Mouse (Mus musculus) erythroblast, adult 5-6 weeks (primary cell): ENCODE results near the gene Hlf. TPM values are rescaled to one million over a fixed set of nuclear protein-coding genes. Genes with fewer than 3 reads are reported as not detected.

Experiments used
- ATAC-seq: replicated peaks from 2 replicates; pipeline ENCODE4 v1.8.0; 2016; ENCODE audit warnings: moderate number of reproducible peaks, mild to moderate bottlenecking, moderate TSS enrichment, inconsistent platforms; ENCODE audit not compliant: poor library complexity, low FRiP score, severe bottlenecking
- total RNA-seq, 2 experiments: library from RNA; stranded (forward) in 1 of 2; stranded (reverse) in 1 of 2; fragments of 150-400 nt in 1 of 2; fragments of 200-764, 138-1000 nt in 1 of 2; gene quantifications; 2 replicates each; pipeline versions ENCODE4 v1.2.3 to v1.2.4; 2015 to 2017; ENCODE audit warnings: low replicate concordance in 2 of 2

Gene Hlf
- total RNA-seq, 2 experiments from 2014 or later: 2.9 to 6.5 TPM

GRCm38 (mm10) chr11:90376436-90376835, 14.3 kb downstream of the Hlf start:
- no peak for ATAC-seq

DNA sequence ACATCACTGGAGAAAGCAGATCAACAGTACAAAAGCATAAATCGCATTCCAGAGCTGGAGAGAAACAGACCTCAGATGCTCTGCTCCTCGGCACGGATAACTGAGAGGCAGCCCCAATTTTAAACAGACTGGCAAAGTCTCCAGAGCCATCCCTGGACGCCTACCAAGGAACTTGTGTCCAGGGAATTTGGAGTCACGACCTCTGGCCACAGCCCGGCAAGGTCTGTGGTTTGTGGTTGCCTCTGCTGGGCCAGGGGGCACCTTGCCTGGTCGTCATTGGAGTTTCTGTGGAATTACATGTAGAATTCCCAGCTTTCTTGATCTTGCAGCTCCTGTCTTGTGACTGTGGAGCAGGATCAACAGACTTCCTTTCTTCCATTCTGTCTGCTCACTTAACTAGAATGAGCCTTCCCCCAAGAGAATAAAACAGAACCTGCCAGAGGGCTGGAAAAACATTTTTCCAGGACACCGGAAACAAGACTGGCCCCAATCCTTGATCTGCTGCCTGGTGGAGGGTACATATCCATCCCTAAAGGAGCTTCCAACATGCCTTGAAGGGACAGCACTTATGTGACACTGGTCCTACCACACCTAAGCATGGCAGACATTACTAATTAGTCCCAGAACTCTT, 19.1 kb downstream of the Hlf start:
- no peak for ATAC-seq

DNA sequence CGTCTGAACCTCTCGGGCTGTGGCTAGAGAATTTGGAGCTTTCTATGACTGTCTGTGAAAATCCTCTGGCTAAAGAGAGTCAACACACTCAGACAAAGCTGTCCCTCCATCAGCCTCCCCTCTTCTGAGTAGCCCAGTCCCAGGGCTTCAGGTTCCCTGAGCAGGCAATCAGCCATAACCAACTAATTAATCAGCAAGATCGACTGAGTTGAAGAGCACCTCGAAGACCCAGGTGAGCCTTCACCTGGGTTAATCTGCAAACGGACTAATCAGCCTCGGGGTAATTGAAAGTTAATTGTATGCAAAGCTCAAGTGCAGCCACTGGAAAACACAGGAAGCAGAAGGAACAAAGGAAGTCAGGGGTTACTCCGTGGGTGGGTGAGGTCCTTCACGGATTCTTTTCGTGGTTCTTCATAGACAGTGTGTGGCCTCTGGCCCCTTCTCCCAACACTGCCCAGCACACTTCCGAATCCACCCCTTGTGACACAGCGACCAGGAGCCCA, 19.9 kb downstream of the Hlf start:
- no peak for ATAC-seq

- ATAC-seq: no peak
Measured at GRCm38 (mm10) chr11:90370367-90370766, 20.3 kb downstream of the Hlf start.

DNA sequence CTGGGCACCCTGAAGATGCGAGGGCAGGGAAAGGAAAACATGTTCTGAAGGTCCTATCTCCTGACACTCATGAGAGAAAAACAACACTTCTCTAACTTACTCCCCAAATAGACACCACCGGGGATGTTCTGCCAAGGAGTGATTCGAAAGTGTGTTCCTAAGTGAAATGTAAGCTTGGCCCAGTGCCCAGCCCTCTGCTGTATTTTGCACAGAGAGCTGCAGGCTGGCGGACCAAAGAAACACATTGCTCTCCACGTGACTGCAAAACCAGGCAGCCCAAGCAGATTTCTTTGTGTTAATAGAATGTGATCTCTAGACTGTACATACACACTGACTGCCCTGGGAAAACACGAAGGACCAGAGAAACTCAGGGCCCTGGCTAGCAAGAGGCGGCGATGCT, 21.1 kb downstream of the Hlf start:
- no peak for ATAC-seq

DNA sequence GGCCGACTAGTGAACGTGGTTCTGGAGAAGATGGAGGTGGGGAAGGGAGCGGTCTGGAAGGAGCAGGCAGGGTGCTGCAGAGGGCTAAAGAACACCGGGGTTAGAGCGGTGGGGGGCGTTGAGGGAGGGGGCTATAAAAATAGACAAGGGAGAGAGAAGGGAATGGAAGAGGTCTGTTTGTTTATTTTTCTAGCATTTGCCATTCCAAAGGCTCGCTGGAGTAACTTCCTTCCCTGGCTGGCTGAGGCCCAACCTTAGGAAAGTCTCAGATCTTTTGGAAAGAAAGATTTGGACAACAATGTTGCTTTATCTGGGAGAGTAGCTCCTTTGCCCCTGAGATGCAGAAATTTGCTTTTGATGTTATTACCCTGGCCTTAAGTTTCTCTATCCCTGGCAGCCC, 21.6 kb downstream of the Hlf start:
- ATAC-seq: no peak

- ATAC-seq: no peak
Measured at GRCm38 (mm10) chr11:90367894-90368860, 22.5 kb downstream of the Hlf start.

DNA sequence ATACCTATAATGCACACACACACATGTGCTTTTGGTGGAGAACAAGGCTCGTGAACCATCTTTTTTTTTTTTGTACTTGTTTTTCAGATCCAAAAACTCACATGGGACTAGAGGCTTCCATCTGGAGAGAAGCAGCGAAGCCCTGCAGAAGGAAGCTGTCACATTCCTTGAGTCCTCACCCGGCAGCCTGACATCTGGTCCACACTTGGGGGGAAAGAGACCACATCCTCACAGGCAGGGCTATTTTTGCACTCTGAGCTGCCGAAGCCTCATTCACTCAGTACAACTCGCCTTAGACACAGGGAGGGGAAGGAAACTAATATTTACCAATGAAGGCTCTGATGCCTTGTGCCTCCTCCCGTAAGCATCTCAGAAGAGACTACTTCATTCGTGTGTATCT, 25.8 kb downstream of the Hlf start:
- no peak for ATAC-seq

GRCm38 (mm10) chr11:90363821-90364497, 26.7 kb downstream of the Hlf start:
- ATAC-seq: no peak

DNA sequence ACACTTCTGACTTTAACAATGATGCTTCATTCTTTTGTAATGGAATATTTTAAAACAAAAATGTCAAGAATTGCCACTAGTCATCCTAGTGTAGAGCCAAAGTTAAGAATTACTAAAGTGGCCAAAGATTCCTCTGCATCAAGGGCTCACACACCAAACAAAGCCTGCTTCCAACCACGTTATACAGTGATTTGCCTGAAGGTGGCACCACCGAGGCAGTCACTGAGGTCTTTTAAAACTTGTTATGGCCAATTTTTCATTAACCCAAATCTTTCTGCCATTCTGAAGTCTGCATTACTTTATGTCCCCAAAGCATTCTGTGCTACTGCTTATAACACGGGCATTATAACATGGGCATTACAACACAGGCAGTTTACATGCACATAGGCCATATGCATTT, 27.3 kb downstream of the Hlf start:
- ATAC-seq: no peak

- no peak for ATAC-seq
Measured at GRCm38 (mm10) chr11:90360536-90360935, 30.2 kb downstream of the Hlf start.

- ATAC-seq: no peak
Measured at GRCm38 (mm10) chr11:90358063-90358462, 32.6 kb downstream of the Hlf start.

DNA sequence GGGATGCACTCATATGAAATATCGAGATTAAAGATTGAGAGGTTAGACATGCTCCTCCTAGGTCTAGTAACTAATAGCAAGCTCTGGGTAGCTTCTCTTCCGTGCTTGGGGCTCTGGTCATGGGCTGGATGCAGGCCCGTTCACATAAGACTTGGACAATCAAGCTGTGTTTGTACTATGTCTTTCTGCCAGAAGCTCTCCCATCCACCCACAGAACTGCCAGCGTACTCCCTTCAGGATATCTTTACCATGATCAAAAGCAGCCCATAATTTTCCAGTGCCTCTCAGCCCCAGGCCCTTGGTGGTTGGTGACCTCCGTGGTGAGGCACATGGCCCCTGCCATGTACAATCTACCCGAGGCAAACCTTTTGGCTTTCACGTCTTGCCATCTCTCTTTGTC, 33.3 kb downstream of the Hlf start:
- no peak for ATAC-seq

DNA sequence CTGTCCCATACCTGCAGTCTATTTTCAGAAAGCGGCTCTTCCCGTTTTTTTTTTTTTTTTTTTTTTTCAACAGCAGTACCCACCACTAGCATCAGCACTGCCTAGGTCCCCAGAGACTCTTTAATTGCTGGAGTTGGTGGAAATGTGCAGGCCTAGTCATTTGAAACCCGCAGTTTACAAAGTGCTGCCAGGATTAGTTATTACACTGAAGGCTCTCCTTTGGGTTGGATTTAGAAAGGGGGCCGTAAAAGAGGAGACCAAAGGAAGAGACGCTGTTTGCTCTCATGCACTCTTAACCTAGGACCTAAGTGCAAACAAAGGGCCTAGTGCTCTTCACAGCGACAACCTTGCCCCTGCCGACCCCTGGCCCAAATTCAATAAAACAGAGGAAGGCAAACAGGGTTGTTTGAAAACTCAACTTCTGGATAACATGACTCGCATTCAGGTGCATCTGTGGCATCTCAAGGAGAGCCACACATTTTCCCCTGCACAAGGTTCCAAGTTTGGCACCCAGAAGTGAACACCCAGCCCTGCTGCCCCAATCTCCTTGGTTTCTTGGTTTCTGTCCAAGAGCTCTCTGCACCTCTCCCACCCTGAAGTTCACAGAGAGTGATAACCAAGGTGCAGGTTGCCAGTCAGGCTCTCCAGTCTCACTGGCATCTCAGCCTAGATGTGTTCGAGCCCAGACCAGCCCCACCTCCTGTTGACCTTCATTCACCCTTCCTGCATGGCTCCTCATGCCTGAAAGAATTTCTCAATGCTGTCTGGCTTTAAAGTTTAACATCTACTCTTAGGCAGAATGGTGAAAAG, 34.0 kb downstream of the Hlf start:
- ATAC-seq: no peak

DNA sequence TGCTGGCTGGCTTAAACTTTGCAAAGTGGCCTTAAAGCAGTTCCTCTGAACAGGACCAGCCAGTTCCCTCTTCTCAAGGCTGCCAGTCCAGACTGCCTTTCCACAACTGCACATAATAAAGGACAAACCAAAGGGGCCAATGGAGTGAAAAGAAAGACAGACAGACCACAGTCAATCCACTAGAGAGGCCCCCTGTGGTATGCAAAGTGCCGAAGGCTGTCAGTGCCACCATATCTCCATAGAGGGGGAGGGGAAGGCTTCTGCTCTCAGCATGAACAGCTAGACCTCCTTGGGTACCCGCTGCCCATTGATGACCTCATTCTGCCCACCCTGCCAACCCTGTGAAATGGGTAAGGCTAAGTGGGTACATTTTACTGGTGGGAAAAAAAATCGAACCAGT, 34.7 kb downstream of the Hlf start:
- no peak for ATAC-seq

- no peak for ATAC-seq
Measured at GRCm38 (mm10) chr11:90355270-90355681, 35.4 kb downstream of the Hlf start.

GRCm38 (mm10) chr11:90352696-90353095, 38.0 kb downstream of the Hlf start:
- no peak for ATAC-seq

DNA sequence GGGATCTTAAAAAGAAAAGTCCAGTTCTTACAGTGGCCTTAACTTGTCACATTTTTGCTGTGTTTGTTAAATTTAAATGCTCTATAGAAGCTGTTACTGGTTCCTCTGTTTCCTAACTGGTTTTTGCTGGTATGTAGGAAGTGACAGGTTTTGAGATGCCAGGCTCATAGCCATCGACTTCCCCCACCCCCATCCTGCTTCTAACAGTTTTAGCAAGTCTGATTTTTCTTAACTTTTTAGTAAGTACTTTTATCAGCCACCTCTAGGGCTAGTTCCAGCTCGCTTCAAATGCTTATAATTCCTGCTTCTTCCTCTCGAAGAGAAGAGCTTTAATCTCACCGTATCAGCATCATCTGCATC, 40.6 kb downstream of the Hlf start:
- no peak for ATAC-seq

DNA sequence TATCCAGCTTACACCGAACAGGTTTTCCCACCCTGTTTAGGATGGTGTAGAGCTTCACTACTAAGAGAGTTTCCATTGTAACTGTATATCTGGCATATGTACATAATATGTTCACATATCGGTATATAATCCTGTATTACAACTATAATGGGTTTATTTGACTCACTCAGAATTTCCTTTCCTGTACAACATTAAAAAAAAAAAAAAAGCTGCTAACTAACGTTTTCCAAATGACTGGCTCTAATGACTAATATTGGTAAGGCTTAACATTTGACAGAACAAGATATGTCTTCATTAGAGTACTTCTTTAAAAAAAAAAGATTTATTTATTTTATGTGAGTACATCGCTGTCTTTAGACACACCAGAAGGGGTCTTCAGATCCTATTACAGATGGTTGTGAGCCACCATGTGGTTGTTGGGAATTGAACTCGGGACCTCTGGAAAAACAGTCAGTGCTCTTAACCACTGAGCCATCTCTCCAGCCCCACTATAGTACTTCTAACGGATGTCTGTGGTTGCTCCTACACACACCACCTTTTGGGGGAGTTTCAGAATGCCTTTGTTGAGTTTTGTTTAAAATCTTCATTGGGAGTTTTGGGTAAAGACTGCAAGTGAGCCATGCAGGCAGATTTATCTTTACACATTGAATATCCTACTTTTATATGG, 41.1 kb downstream of the Hlf start:
- no peak for ATAC-seq
